Mouse (Mus musculus): ENCODE data around the gene Zdhhc16.

DNA sequence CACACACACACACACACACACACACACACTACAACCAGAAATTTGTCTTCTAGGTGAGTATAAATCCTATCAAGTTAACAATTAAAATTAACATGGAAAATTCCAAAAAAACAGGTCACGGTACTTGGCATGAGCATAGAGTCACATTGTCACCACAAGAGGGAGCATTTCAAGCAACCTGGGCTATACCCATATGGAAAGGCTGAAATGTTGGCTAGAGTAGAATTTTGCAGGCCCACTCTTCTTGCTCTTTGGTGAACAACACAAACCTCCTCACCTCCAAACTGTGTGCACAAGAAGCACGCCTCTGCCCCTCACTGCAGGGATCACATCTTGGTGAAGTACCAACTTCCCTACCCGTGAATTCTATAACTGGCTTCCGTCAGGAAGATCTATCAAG is 34.4 kb upstream of the Zdhhc16 start:
- TF ChIP-seq POLR2A (IDR thresholded peaks at IDR 0.05; ENCODE audit: control insufficient read depth, extremely low read depth, insufficient read depth, low read length, poor library complexity) (no peak), CTCF (IDR thresholded peaks at IDR 0.05; ENCODE audit: borderline replicate concordance, control insufficient read depth, extremely low read depth, insufficient read depth, low read length, poor library complexity) (no peak)
